Mouse (Mus musculus): ENCODE data around the gene Dnajb11.

GRCm38 (mm10) chr16:22856773-22857172, 872 bp upstream of the Dnajb11 start:
- no peak for TF ChIP-seq CTCF (IDR thresholded peaks at IDR 0.05; ENCODE audit: low read depth, low read length)
- no peak for TF ChIP-seq POLR2A (IDR thresholded peaks at IDR 0.05; ENCODE audit: extremely low read depth, insufficient read depth, low read length)

Data from liver, adult 2 months (tissue).